Mouse (Mus musculus) hindbrain, embryonic 15.5 days (tissue): ENCODE results near the gene Cenpl. TPM values are rescaled to one million over a fixed set of nuclear protein-coding genes. Genes with fewer than 3 reads are reported as not detected.

Experiments used
- polyA plus RNA-seq: library from polyadenylated mRNA; unstranded; fragments of >200 nt; fragmentation: Nextera tagmentation; extraction: Ambion mirVana; gene quantifications from 2 replicates; pipeline ENCODE4 v1.2.1, GENCODE M21; 2015

Gene Cenpl
- polyA plus RNA-seq, 1 experiment from 2014 or later = 9.8 TPM

Other genes with a start within 250 kb of the Cenpl start
- 7.2 and 8.4 TPM in 2 replicates for gene Rc3h1, start 164.3 kb upstream of the Cenpl start, polyA plus RNA-seq
- gene Serpinc1, start 92.1 kb upstream of the Cenpl start, polyA plus RNA-seq = 2.8 and 3.6 TPM in 2 replicates
- gene Zbtb37, start 35.9 kb upstream of the Cenpl start, polyA plus RNA-seq = 13.9 and 14.4 TPM in 2 replicates
- 24.0 and 26.1 TPM in 2 replicates for gene Dars2, start 55 bp upstream of the Cenpl start, polyA plus RNA-seq
- gene Klhl20, start 60.8 kb downstream of the Cenpl start, polyA plus RNA-seq = 16.0 and 18.9 TPM in 2 replicates
- gene Ankrd45, start 72.0 kb downstream of the Cenpl start, polyA plus RNA-seq = 23.6 and 27.7 TPM in 2 replicates
- 0.83 and 1.1 TPM in 2 replicates for gene Tex50, start 88.6 kb downstream of the Cenpl start, polyA plus RNA-seq
- gene Prdx6, start 180.5 kb downstream of the Cenpl start, polyA plus RNA-seq = 170 and 181 TPM in 2 replicates